Mouse (Mus musculus) forebrain, embryonic 14.5 days (tissue): Measurements from ENCODE around the gene Map3k5. TPM values are rescaled to one million over a fixed set of nuclear protein-coding genes. Genes with fewer than 3 reads are reported as not detected.
A peak's percentile ranks its signal among the peaks of the same experiment; 100 is the strongest.

ENCODE experiments used
- ATAC-seq: fragments of 200-750 bp; cut with Nextera tagmentation; 2 replicates; pipeline ENCODE4 v1.8.0; 2017; ENCODE audit warnings: mild to moderate bottlenecking, moderate library complexity
- DNase-seq: peaks from one replicate; pipeline ENCODE4 v3.0.0-alpha.2; 2015; ENCODE audit warnings: low spot score
- H3K27ac ChIP-seq: fragments of 300-500 bp; sonication (generic); 2 replicates; pipeline ENCODE4 v1.5.1; 2014; ENCODE audit warnings: low read depth, mild to moderate bottlenecking, control low read depth, low read length, moderate library complexity
- H3K27me3 ChIP-seq: fragments of 300-500 bp; sonication (generic); replicated peaks from 2 replicates; pipeline ENCODE4 v1.6.1; 2014; ENCODE audit warnings: low read length, control low read depth, mixed read lengths; ENCODE audit not compliant: control insufficient read depth, insufficient read depth
- H3K36me3 ChIP-seq: fragments of 300-500 bp; sonication (generic); 2 replicates; pipeline ENCODE4 v1.6.1; 2014; ENCODE audit warnings: low read length, control low read depth; ENCODE audit not compliant: control insufficient read depth, insufficient read depth
- H3K4me1 ChIP-seq: fragments of 300-500 bp; sonication (generic); 2 replicates; pipeline ENCODE4 v1.6.1; 2014; ENCODE audit warnings: antibody characterized with exemption, low read length, control low read depth; ENCODE audit not compliant: control insufficient read depth, insufficient read depth
- H3K4me2 ChIP-seq: fragments of 300-500 bp; sonication (generic); 2 replicates; pipeline ENCODE4 v1.6.1; 2014; ENCODE audit warnings: mild to moderate bottlenecking, control low read depth, low read length
- H3K4me3 ChIP-seq: fragments of 300-500 bp; sonication (generic); 2 replicates; pipeline ENCODE4 v1.5.1; 2014; ENCODE audit warnings: low read depth, low read length, control low read depth
- H3K9ac ChIP-seq: fragments of 300-500 bp; sonication (generic); 2 replicates; pipeline ENCODE4 v1.6.1; 2014; ENCODE audit warnings: mild to moderate bottlenecking, low read length, control low read depth, moderate library complexity
- H3K9me3 ChIP-seq: fragments of 300-500 bp; sonication (generic); replicated peaks from 2 replicates; pipeline ENCODE4 v1.6.1; 2016; ENCODE audit warnings: low read length, control low read depth, mixed read lengths; ENCODE audit not compliant: control insufficient read depth
- WGBS: fragments of 180-500 bp; shearing (Covaris S2); extraction: QIAGEN DNeasy Blood & Tissue Kit; methylation state at CpG from one replicate; pipeline ENCODE4 v1.1.7; 2014; 5-methylcytosine and 5-hydroxymethylcytosine counted together
- polyA plus RNA-seq: library from polyadenylated mRNA; unstranded; fragments of >200 nt; fragmentation: Nextera tagmentation; extraction: Ambion mirVana; gene quantifications from 2 replicates; pipeline ENCODE4 v1.2.1, GENCODE M21; 2014

Gene Map3k5
- polyA plus RNA-seq, 1 experiment from 2014 or later: 0.72 TPM

DNA sequence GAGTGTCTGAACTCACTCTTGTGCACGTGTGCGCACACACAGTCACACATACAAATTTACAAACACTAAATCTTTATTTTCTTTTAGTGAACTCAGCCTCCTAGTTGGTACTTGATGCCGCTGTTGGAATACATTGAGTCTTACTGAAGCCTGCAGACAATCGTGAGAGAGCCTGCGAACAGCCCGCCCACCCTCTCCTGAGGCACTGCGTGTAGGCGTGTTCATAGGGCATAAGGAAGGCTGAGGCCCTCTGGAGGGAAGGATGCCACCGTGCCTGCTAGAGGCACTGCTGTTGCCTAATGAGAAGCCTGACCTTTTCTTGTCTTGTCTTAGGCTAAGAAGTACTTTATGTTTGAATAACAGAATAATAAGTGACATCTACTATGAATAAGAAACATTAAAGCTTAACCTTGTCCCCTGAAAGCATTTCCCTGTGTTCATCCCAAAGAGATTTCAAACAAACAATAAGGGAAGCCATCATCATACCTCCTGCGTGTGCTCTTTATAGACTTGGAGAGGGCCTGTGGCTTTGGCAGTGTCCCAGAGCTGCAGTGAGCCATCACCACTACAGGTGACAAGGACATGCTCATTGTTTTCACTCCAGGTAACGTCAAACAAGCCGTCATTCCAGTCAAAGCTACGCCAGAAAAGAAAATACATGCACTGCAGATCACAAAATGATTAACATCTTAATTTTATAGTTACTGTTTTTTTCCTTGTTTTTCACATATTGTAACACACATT is 30.0 kb upstream of the Map3k5 start:
- no peaks in the 10 kb centered on the region for H3K9me3 ChIP-seq
- no peaks in the 10 kb centered on the region for H3K36me3 ChIP-seq
- 82% methylated on average over 13 of the region's 13 CpGs for WGBS
- H3K27me3 ChIP-seq: no peaks in the 10 kb centered on the region
- no peak overlapping the region for H3K4me2 ChIP-seq
- no peaks in the 10 kb centered on the region for H3K4me1 ChIP-seq
- H3K9ac ChIP-seq: no peak overlapping the region
- ATAC-seq (no peak), DNase-seq (no peak)
- no peak overlapping the region for H3K4me3 ChIP-seq
- no peak overlapping the region for H3K27ac ChIP-seq

GRCm38 (mm10) chr10:19907246-19907804 is 26.9 kb upstream of the Map3k5 start, which contains the start of gene Pex7:
Pex7 (minus strand) TSS chr10:19907689.
- H3K27ac ChIP-seq: peak within 1 kb of the TSS; percentile 97
- H3K4me2 ChIP-seq: peak within 1 kb of the TSS; percentile 23
- no peaks in the 10 kb centered on the region for H3K9me3 ChIP-seq
- peak within 1 kb of the TSS; percentile 86 for H3K9ac ChIP-seq
- H3K36me3 ChIP-seq: no peaks in the 10 kb centered on the region
- DNase-seq: peak; percentile 98
- no peaks in the 10 kb centered on the region for H3K27me3 ChIP-seq
- peak; percentile 99 for ATAC-seq
- H3K4me1 ChIP-seq: no peaks in the 10 kb centered on the region
- H3K4me3 ChIP-seq: peak within 1 kb of the TSS; percentile 69
- WGBS: under 1% methylated on average over 59 of the region's 60 CpGs

DNA sequence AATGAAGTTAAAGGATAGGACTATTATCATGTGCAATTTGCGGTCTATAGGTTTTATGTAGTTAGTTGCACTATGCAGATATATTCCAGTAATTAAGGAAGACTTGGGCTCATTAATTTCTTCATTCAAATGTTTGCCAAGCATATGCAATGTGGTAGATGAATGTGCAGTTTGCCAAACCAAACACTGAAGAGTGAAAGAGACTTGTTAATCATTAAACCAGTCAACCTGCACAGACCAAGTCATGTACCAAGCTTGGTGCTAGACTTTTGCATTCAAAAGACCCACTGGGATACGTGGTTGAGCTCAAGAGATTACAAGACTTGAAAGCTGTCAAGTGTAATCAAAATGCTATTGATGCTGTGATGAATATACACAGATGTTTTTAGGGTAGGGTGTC is 26.2 kb upstream of the Map3k5 start:
- DNase-seq (no peak), ATAC-seq (no peak)
- no peak overlapping the region for H3K27ac ChIP-seq
- H3K9me3 ChIP-seq: no peaks in the 10 kb centered on the region
- H3K4me3 ChIP-seq: no peak overlapping the region
- no peaks in the 10 kb centered on the region for H3K27me3 ChIP-seq
- WGBS: 79% methylated on average over 2 of the region's 2 CpGs
- no peaks in the 10 kb centered on the region for H3K36me3 ChIP-seq
- H3K4me2 ChIP-seq: no peak overlapping the region
- H3K9ac ChIP-seq: no peak overlapping the region
- H3K4me1 ChIP-seq: no peaks in the 10 kb centered on the region

DNA sequence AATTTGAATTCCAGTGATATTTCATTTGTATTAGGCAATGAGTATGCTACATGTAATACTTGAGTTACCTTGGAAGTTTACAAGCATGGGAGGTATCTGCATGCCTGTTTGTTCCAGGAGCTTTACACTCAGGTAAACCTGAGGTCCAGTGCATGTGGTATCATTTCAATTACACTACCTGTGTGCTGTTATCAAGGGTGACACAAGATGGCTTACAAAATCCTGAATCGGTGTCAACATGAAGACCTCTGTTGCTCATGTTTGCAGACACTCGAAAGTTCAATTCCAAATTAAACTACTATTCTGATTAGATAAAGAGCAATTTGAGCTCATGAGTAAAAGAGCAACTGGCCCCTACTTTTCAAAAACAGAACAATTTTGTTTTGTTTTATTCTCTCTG is 23.8 kb upstream of the Map3k5 start:
- no peak overlapping the region for H3K4me2 ChIP-seq
- no peak overlapping the region for H3K27ac ChIP-seq
- H3K4me1 ChIP-seq: no peaks in the 10 kb centered on the region
- 81% methylated on average over 2 of the region's 2 CpGs for WGBS
- DNase-seq: no peak
- H3K36me3 ChIP-seq: no peaks in the 10 kb centered on the region
- no peak overlapping the region for H3K9ac ChIP-seq
- no peak for ATAC-seq
- no peaks in the 10 kb centered on the region for H3K27me3 ChIP-seq
- H3K9me3 ChIP-seq: no peaks in the 10 kb centered on the region
- no peak overlapping the region for H3K4me3 ChIP-seq

DNA sequence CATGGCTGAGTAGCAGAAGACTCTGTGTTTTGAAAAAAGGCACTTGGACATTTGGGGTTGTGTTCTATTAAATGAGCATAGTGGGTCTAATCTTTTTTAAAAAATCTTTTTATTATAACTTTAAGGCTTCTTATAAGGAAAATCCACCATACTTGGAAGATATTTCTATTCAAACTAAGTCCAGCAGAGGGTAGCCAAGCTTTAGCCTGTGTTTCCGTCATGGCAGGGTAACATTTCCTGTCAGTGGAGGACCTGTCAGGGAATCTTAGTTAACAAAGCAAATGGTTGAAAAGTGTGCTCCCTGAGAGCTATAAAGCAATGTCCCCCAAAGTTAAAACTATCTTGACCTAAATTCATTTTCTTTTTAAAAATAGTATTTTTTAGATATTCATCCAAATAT is 22.7 kb upstream of the Map3k5 start:
- Histone ChIP-seq H3K9ac (no peak overlapping the region), H3K4me2 (no peak overlapping the region), H3K4me1 (no peaks in the 10 kb centered on the region), H3K9me3 (no peaks in the 10 kb centered on the region), H3K27me3 (no peaks in the 10 kb centered on the region), H3K36me3 (no peaks in the 10 kb centered on the region), H3K27ac (no peak overlapping the region), H3K4me3 (no peak overlapping the region)
- DNase-seq (peak; percentile 46), ATAC-seq (no peak)
- WGBS: 40% methylated on average over 1 of the region's 1 CpGs

- Histone ChIP-seq H3K27ac (no peak overlapping the region), H3K9me3 (no peaks in the 10 kb centered on the region), H3K9ac (no peak overlapping the region), H3K4me3 (no peak overlapping the region), H3K4me2 (no peak overlapping the region), H3K36me3 (no peaks in the 10 kb centered on the region), H3K27me3 (no peaks in the 10 kb centered on the region), H3K4me1 (no peaks in the 10 kb centered on the region)
- ATAC-seq (no peak), DNase-seq (no peak)
- 85% methylated on average over 4 of the region's 4 CpGs for WGBS
Observed at GRCm38 (mm10) chr10:19913806-19914205, 20.5 kb upstream of the Map3k5 start.

DNA sequence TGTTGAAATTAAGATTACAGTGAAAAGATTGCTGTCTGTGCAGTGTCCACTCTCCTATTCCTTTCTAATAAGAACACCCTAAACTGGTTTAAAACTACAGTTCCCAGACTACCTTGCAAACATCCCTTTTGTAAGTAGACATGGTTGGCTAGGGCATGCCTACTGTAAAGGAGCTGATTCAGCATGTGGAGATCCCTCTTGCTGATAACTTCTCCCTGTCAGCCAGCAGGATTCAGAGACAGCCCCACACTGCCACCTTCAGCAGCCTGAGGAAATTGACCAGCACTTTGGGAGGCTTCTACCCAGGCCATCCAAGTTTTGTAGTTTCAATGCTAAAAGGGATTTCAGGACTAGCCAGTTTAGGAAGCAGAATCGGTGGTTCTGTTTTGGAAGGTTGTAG is 19.0 kb upstream of the Map3k5 start:
- 49% methylated on average over 1 of the region's 1 CpGs for WGBS
- ATAC-seq: peak; percentile 58; the same call in 1 of the 2 replicates

DNA sequence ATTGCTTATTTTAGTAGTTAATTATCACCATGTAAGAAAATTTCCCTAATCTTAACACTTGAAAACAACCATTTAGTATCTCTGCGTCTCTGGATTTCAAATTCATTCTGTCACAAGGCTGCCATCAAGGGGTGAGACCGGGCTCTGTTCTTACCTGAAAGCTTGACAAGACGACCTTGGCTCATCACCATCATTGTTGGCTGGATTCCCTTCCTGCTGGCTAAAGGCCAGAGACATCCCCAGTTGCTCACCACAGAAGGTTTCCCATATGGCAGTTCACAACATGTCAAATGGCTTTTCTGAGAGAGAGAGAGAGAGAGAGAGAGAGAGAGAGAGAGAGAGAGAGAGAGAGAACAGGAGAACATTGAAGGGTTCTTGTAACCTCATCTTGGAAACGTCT is 11.9 kb upstream of the Map3k5 start:
- no peak overlapping the region for H3K9ac ChIP-seq
- no peak overlapping the region for H3K4me3 ChIP-seq
- ATAC-seq (peak; percentile 82), DNase-seq (peak; percentile 82)
- no peaks in the 10 kb centered on the region for H3K9me3 ChIP-seq
- H3K4me1 ChIP-seq: no peaks in the 10 kb centered on the region
- no peaks in the 10 kb centered on the region for H3K36me3 ChIP-seq
- no peak overlapping the region for H3K27ac ChIP-seq
- 40% methylated on average over 4 of the region's 4 CpGs for WGBS
- no peak overlapping the region for H3K4me2 ChIP-seq
- no peaks in the 10 kb centered on the region for H3K27me3 ChIP-seq

More for the DNA sequence above, 19.0 kb upstream of the Map3k5 start:
- H3K9me3 ChIP-seq: no peaks in the 10 kb centered on the region
- H3K9ac ChIP-seq: no peak overlapping the region
- DNase-seq: peak; percentile 60
- H3K4me3 ChIP-seq: no peak overlapping the region
- H3K4me2 ChIP-seq: no peak overlapping the region
- H3K36me3 ChIP-seq: no peaks in the 10 kb centered on the region
- no peaks in the 10 kb centered on the region for H3K4me1 ChIP-seq
- H3K27me3 ChIP-seq: no peaks in the 10 kb centered on the region
- no peak overlapping the region for H3K27ac ChIP-seq

- ATAC-seq: no peak
- no peaks in the 10 kb centered on the region for H3K9me3 ChIP-seq
- H3K27ac ChIP-seq: no peak overlapping the region
- 82% methylated on average over 2 of the region's 2 CpGs for WGBS
- no peak overlapping the region for H3K4me2 ChIP-seq
- no peak overlapping the region for H3K4me3 ChIP-seq
- no peaks in the 10 kb centered on the region for H3K27me3 ChIP-seq
- no peaks in the 10 kb centered on the region for H3K36me3 ChIP-seq
- no peak for DNase-seq
- no peaks in the 10 kb centered on the region for H3K4me1 ChIP-seq
- no peak overlapping the region for H3K9ac ChIP-seq
Observed at GRCm38 (mm10) chr10:19924256-19924655, 10.0 kb upstream of the Map3k5 start.
